Mouse (Mus musculus) layer of hippocampus, adult 9-11 months (tissue): ENCODE measurements at regions not wholly inside any gene's neighbourhood (a gene's known extent, or its start where the extent isn't known, plus 50 kb on each side); places are given as distances from the start of the nearest gene placed in this dataset.
A peak's percentile ranks its signal among the peaks of the same experiment; 100 is the strongest.
"Not testable (repeated sequence)": the region's sequence is repeated elsewhere in the genome, so short reads cannot be mapped to it uniquely, and the experiment has no call there.

ENCODE experiments used
- DNase-seq: peaks from one replicate; pipeline ENCODE4 v3.0.0; 2022

- DNase-seq = no peak
Measured at GRCm38 (mm10) chr17:63712937-63713336, 149.9 kb upstream of the Fer start.

DNA sequence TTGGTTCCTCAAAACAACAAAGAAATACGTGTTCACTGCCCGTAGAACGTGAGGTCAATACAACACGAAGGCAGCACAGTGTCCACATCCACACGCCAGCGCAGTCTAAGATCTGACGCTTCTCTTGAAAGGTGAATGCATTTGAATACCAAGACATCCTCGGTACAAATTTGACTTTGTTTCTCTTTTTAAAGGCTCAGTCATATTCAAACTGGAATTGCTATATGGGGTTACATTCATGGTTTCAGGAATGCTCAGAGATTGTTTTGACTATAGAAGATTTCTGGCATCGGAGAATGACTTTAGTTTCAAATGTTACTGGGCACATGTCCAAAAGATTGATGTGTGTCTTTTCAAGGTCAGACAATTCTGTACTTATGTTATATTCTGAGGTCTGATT lies 147.2 kb upstream of the Fer start:
- DNase-seq = no peak

- DNase-seq = peak; percentile 38
Measured at GRCm38 (mm10) chr17:63716161-63716560, 146.7 kb upstream of the Fer start.

GRCm38 (mm10) chr17:63717051-63717578 lies 145.7 kb upstream of the Fer start:
- no peak for DNase-seq

GRCm38 (mm10) chr17:63718972-63719715 lies 143.7 kb upstream of the Fer start:
- DNase-seq = no peak

- no peak for DNase-seq
Measured at GRCm38 (mm10) chr17:63719771-63720170, 143.1 kb upstream of the Fer start.

DNA sequence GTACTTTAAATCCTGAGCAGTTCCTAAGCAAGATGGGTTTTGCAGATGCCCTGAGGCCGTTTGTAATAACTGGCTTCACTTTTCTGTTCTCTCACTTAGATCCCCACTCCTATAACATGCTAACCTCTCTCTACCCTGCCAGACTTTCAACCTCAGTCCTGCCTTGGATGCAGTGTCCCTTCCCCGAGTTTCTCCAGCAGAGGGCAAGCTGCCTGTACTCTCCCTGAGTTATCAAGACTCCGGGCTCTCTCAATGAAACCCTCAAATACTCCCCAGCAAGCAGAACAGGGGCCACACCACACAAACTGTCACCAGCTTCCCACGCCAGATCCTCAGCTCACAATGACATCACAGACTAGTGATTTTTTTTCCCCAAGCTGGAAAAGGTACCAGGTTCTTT lies 142.0 kb upstream of the Fer start:
- DNase-seq = no peak

DNA sequence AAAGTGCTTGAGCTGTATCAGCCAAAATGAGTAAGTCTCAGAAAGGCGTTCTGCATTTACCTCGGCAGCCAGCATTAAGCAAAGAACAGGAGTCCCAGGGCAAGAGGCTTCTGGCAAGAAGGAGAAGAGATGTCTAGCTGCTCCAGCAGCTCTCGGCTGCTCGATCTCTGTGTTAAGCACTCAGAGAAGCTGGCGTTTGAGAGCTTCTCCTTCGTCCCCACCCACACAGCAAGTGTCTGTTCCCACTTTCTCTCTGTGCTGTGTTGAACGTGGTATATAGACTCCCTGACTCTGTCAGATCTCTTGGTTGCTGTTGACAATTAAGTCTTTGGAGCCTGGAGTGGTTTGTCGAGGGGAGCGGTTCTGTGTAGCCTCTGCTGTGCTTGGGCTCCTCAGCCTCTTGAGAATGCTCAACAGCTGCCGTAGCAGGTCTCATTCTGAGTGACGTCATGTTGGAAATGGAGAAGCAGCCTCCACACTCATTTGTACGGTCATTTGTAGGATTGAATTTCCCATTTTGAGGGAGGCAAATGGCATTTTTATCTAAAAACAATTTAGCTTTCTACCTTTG lies 140.3 kb upstream of the Fer start:
- DNase-seq = peak; percentile 6

GRCm38 (mm10) chr17:63738206-63738605 lies 124.7 kb upstream of the Fer start:
- DNase-seq = no peak

DNA sequence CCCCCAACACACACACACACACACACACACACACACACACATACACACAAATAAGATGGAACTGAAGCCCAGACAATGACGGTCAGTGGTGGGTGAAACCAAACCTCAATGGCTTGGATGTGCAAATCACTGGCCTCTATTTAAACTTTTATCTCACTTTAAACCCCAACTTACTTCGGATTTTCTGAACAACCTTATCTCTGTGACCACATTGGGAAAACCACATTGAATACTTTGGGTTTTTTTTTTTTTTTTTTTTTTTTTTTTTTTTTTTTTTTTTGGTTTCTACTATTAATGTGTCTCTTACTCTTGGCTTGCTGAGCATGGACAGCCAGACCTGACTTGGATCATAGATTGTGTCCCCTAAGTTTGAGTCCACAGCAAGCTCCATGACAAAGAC lies 123.2 kb upstream of the Fer start:
- DNase-seq = no peak

- not testable (repeated sequence) for DNase-seq
Measured at GRCm38 (mm10) chr17:63749257-63749656, 113.6 kb upstream of the Fer start.

DNA sequence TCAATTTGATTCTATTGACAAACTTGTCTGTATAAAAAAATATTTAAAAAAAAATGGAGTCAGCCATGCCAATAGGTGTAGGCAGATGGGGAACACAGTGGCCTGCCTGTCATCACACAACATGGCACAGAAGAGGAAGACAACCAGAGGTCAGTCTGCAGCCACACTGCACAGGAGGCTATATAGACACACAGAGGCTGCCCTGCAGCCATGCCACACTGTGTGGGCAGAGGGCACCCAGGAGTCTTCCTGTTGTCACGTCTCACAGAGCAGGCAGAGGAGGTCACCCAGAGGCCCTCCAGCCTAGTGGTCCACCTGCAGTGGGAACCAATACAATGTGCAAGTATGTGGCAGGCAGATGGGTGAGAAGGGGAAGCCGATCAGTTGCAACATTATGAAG lies 108.5 kb upstream of the Fer start:
- DNase-seq = no peak

GRCm38 (mm10) chr17:63757896-63758695 lies 104.8 kb upstream of the Fer start:
- DNase-seq = no peak

DNA sequence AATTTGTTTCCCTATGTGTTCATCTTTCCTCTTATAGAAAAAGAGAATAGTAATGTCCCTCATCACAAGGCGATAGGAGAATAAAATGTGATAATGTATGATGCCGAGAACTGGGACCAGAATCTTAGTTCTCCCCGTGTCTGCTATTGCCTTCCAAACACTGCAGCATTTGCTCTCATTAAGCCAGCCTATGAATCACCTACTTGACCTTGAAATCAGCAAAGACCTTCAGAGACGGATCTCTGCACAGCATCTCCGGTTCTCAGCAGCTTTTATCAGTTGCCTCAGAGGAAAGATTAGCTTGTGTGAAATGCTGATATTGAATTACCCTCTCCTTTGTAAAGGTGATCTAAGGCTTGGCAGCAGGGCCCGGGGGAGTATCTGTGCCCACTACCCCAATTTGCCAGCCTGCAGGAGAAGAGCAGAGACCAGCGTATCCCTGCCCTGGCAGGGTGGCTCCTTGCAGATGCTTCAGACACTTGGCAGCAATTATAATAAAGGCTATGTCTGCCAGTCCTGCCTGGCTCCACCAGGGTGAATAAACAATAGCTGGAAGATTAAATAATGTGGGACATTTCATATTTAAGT lies 104.0 kb upstream of the Fer start:
- DNase-seq = no peak

- no peak for DNase-seq
Measured at GRCm38 (mm10) chr17:63761058-63761457, 101.8 kb upstream of the Fer start.

DNA sequence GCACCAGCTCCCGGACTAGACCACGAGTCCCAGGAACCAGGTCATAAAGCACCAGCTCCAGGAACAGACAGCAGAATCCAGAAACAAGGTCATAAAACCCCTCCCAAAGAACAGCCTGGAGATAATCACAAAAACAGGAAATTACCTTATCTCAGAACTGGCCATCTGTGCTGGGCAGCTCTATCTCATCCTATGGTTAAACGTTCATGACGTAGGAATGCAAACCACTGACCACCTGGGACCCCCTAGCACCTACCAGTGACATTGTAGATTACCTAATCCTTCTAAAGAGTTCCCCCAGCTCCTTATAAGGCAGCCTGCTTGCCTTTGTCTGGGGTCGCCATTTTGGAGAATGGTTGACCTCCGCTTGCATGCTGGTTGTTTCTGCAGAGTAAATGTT lies 91.8 kb upstream of the Fer start:
- no peak for DNase-seq

DNA sequence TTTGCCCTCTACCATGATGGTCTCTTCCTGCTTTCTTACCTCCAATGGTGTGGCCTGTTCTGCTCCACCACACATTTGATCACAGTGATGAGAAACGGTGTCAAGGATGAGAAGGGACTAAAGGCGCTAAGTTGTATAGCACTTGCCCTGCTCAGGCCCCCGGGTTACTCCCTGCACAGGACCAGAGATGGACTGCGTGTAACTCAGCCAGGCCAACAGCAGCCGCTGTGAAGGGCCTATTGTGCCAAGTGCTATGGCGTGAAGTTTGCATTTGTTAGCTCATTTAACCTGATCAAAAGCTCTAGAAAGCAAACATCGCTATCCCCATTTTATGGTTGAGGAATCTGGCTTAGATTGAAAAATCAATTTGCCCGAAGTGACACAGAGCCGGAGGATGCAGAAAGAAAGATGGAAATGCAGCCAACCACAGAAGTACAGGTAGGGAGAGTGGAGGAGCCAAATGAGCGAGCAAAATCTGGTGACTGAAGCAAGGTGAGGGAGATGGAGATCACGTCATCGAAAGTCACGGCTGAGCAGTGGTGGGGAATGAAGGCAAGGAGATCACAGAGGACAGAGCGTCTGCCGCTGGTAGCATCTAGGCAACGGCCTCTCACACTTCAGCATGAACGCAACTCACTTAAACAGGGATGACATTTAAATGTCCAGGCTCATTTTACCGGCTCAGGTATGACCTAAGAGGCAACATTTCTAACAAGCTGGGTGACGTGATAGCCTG lies 78.3 kb upstream of the Fer start:
- DNase-seq = no peak

GRCm38 (mm10) chr17:63786444-63786843 lies 76.4 kb upstream of the Fer start:
- no peak for DNase-seq

- DNase-seq = no peak
Measured at GRCm38 (mm10) chr17:63794352-63794751, 68.5 kb upstream of the Fer start.

GRCm38 (mm10) chr17:63798381-63798780 lies 64.5 kb upstream of the Fer start:
- no peak for DNase-seq

GRCm38 (mm10) chr17:63798961-63799531 lies 63.8 kb upstream of the Fer start:
- no peak for DNase-seq

DNA sequence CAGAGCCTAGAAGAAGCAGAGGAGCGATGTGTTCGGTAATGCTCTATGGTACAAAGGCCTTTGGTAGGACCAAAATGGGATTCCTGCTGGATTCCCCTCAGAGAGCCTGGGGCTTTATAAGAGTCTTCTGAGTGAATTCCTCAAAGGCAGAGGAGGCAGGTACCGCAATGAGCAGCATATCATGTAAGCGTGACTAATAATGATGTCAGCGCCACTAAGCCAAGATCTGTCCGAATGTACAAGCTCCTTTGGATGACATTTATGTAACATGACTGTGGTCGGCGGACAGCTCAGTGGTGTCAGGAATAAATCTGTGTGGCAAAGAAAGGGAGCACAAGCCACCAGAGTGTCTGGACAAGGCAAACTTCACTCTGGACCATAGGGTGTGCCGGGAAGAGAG lies 61.5 kb upstream of the Fer start:
- DNase-seq = no peak
